Mouse (Mus musculus): ENCODE measurements at regions not wholly inside any gene's neighbourhood (a gene's known extent, or its start where the extent isn't known, plus 50 kb on each side); places are given as distances from the start of the nearest gene placed in this dataset.

DNA sequence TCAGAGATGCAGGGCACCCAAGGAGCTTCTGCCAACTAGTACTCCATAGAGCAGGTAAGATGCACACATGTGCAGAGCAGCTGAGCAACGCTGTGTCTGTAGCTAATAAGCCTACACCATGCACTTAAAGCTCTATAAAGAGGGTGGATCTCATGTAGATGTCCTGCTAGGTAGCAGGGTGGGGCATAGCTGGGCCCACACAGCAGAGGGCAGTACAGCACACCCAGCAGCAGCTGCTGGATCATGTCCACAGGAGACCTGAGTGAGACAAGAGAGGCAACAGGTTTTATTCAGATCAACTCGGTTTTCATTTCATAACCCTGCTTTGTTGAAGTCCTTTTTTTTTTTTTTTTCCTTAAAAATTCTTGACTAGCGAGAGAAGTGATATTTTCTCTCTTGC lies 151.5 kb upstream of the Gm10181 start:
- peak in 1 of 2 experiments; percentile 12 for DNase-seq (ENCODE audit: low spot score in 2 of 2)

DNA sequence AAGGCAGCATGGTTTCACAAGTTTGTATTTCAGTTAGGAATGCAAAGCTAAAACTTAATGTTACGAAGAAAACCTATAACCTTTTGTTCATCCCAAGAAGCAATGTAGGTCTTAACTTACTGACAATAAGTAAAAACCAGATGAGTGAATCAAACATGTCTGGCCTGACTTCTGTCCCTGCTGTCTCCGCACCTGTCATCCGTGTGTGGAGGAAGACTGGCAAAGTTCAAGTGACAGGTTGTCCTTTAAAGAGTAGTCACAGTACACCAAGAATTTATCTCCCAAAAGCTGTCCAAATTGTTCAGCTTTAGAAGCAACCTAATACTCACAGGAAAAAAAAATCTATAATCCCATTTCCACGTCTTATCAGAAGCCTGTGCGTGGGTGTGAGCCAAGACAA lies 146.3 kb upstream of the Gm10181 start:
- DNase-seq (ENCODE audit: low spot score in 2 of 2), result no peak

DNA sequence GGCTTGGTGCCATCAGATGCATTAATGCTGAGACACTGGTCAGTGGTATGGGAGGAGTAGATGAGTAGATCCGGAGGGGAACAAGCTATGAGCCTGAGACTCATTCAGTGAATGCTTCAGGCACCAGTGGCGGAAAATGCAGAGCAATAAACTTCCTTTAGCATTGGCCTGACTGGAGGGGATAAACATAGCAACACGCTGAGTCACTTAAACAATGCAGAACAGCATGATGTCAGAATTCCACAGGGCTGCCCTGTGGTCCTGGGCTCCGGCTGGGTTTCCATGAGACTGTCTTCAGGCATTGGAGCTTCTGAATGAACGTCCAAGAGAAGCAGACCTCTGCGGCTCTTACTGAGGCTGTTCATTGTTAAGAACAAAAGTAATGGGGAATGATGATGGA lies 145.4 kb upstream of the Gm10181 start:
- DNase-seq (ENCODE audit: low spot score in 2 of 2), result no peak

DNA sequence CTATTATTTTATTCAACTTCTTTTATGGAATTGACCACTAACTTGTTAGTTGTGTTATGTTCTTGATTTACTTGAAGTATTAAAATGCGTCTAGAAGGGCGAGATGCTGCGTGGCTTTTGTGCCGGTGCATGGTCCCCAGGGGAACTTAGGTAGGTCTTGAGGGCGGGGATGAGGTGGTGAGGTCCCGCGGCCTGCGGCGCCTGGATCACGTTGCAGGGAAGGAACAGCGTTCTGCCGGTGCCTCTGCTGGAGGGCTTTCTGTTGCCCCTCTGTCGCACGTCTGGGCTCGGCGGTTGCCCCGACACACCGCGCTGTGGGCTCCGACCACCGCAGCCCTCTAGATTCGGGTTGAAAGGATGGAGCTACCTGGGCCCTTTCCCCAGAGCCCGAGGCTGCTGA lies 136.7 kb upstream of the Gm10181 start:
- DNase-seq (ENCODE audit: low spot score in 2 of 2), result no peak

DNA sequence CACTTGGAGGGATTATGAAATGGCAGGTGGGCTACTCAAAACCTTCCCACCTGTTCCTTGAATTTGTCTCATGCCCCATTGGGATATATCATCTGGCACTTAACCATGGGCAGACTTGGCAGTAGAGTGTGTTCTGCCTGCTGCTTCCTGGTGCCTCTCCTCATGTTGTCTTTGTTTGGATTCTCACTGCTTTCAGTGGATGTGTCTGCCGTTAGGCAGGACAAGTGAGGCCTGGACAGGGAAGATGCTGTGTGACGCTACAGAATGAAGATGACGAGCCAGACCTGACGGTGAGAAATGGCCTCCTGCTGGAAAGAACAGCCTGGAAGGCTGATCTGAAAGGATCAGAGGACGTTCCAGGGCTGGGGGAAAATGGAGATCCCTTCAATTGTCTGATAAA lies 133.6 kb upstream of the Gm10181 start:
- no peak for DNase-seq (ENCODE audit: low spot score in 2 of 2)

DNA sequence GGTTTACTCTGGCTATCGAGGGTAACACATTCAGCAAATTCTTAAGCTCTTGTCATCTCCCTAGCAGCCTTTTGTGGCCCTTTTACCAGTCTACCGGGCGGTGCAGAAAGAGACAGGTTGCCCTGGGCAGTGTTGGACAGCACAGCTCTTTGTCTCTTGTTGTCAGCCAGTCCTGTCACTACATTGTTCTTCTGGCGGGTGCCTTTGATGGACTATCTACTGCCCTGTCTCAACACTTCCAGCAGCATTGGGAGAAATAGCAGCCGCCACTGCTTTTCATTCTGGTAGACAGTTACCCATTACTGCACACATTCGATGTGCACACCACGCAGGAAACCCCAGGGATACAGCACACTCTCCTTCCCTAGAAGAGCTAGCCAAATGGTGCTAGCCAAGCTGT lies 132.7 kb upstream of the Gm10181 start:
- DNase-seq (ENCODE audit: low spot score in 2 of 2), result no peak

DNA sequence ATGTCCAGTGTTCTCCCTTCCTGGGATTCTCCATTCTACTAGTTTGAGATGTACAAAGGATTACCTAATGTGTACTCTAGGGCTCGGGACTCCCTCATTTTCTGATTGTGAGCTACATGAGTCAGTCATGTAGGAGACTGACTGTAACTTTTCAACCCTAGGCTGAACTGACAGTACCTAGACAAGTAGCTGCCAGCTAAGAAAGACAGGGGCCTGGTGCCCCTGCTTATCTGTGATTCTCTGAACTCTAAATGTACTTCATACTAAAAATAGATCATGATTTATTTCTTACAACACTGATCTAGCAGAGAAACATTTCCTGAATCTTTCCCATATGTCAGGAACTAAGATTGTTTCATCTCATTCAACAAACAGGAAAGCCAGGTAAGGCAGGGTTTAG lies 125.9 kb upstream of the Gm10181 start:
- no peak for DNase-seq (ENCODE audit: low spot score in 2 of 2)

DNA sequence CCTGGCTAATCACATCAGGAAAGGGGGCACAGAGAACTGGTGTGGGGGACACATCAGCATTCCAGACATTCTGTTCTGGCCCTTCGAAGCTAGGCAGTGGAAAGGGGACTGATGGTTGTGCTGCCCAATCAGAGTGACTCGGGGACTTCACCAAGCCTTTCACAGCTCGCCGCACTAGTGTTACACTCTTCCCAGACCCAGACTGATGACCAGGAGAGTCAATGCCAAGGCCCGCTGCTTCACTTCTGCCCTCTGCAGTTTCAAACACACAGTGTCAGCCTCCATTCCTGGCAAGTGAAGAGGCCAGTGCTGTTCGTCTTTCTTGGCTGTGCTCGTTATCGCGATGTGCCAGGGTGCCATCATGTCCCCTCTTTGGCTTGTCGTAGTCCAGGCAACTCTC lies 121.7 kb upstream of the Gm10181 start:
- DNase-seq (ENCODE audit: low spot score in 2 of 2), result no peak

DNA sequence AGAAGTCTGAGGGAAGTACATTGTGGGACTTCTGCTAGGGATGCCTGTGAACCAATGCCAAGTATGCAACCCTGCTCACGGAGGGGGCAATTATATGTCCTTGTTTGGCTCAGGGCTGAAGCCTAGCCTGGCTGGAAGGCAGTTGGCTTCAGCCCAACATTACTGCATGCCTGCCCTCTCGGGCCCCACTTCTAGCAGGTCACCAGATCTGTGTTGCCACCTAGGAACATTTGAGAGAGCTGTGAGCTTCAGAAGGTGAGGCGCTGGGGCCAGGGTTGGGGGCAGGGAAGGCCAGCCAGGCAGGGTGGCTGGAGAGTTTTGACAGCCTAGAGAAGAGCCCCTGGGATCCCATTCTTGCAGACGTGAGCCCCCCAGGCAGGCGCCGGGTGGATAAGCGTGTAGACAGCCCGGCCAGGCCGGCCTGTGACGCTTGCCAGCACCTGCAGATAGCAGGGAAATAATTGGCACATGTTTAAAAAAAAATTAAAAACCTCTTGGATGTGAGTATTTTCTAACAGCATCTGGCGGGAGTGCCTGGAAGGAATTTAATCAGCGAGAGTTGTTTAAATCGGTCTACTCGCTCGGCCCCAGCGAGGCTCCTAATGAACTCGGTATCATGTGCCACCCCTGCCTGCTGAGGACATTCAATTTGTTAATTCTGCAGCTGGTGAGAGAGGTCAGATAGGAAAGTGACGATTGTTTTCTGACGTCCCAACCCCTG lies 115.0 kb upstream of the Gm10181 start:
- peak in 1 of 2 experiments; percentile 4 for DNase-seq (ENCODE audit: low spot score in 2 of 2)

DNA sequence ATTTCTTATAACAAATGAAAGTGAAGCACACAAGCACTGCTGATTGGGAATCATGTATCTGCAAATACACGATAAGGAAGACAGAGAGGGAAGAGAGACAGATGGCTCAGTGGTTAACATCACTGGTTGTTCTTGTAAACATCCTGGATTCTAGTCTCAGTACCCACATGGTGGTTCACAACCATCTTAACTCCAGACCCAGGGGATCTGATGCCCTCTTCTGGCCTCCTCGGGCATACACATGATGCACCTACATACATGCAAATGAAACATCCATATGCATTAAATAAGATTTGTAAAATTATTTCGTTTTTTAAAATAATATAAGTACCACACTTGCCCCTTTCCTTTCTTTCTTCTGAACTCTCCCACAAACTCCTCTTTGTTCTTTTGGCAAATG lies 106.4 kb upstream of the Gm10181 start:
- DNase-seq (ENCODE audit: low spot score in 2 of 2), result no peak

DNA sequence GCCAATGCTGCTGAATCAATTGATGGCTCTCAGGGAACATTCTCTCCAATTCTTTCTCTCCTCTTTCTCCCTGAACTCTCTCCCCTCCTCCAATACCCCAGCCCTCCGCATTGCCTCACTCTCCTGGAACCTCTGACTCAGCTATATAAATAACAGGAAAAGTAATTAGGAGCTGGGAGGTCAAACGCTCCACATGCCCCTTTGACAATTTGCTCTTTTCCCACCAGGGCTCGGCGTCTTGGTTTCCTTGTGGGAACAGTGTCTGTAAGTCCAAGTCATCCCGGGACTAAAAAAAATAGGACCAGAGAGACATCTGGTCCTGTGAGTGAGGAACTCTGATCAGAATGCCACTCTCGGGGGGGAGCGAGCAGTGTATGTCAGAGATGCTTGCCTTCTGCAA lies 94.7 kb upstream of the Gm10181 start:
- DNase-seq (ENCODE audit: low spot score in 2 of 2), result no peak

DNA sequence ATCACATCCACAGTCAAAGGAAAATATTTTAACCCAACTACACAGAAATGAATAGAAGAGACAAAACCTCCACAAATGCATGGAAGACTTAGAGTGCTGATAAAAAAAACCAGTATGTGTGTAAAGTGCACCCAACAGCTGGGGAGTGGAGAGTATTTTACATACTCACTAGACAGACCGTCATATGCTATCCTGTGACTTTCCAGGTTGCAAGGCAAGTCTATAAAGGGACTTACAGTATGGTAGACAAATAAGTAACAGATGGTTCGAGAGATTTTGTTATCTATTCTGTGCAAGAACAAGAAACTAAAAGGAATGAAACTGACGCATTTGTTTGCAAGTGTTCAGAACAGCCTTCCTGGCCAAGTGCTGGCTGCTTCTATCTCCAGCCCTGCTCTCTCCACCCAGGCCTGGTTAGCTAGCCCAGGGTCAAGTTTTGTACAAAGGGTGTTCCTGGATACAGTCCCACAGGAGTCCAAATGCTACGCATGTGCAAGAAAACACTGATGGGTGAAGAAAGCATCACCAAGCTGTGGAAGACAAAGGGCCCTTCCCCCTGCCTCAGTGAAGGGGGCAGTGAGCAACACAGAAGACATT lies 68.0 kb upstream of the Gm10181 start:
- DNase-seq (ENCODE audit: low spot score in 2 of 2), result no peak

DNA sequence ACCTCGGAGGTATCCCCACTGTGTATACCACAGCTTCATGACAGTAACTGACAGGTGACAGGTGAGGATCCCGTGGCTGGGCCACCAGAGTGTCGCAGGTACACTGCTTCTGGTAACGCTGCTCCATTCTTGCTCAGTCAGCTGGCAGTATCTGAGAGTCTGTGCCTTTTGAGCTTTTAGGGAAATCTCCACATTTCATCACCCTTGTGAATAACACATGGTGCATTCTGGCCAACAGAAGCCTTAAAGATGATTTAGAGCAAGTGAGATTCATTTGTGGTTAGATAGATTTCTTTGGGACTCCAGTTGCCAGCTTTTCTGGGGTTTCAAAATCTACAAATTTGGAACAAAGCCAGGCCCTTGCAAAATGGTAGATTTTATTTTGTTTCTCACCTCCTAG lies 66.8 kb upstream of the Gm10181 start:
- no peak for DNase-seq (ENCODE audit: low spot score in 2 of 2)

DNA sequence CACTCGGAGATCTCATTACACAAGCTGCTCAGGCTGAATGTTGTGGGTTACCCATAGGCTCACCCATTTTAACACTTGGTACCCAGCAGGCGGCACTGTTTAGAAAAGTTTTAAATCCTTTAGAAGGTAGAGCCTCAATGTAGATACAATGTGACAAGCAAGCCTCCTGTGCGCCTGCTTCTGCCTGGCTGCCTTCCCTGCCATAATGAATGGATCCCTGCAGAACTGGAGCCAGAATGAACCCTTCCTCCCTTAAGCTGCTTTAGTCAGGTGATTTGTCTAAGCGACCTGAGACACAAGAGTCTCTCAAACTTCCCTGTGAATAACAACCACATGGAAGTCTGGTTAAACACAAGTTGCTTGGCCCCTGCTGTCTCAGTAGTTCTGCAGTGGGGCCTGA lies 64.7 kb upstream of the Gm10181 start:
- DNase-seq (ENCODE audit: low spot score in 2 of 2), result no peak

DNA sequence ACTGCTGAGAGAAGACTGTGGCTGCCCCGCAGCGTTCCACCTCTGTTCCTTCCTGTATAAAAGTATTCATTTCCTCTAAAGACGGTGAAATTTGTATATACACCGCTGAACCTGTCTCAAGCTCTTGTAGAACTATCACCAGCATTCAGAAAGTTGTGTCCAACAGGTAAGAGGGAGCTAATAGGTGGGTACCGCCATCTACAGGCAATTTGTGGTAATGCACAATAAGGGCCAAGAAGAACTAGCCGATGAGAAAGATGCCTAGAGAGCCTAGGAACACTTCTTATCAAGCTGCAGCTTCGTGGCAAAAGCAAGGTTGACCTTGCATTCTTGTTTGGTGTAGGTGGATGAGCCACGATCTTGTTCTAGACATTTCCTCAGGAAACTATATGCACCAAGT lies 61.6 kb upstream of the Gm10181 start:
- DNase-seq (ENCODE audit: low spot score in 2 of 2), result peak; percentile 37 to 55

DNA sequence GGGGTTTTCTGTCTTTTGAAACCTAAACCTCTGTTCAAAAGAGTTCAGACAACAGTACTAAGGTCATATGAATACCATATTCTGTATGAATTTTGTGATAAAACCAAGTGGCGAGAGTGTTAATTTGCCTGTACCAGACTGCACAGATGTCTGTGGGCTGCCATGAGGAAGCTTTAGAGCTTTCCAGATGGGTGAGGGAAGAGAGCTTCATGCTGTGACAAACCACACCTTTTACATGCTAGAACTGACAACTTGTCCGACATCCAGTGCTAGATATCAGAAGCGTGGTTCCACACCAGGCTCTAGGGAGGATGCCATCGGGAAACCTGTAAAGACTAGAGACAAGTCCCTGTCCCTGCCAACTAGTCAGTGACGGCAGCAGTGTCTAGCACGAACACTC lies 60.9 kb upstream of the Gm10181 start:
- no peak for DNase-seq (ENCODE audit: low spot score in 2 of 2)

DNA sequence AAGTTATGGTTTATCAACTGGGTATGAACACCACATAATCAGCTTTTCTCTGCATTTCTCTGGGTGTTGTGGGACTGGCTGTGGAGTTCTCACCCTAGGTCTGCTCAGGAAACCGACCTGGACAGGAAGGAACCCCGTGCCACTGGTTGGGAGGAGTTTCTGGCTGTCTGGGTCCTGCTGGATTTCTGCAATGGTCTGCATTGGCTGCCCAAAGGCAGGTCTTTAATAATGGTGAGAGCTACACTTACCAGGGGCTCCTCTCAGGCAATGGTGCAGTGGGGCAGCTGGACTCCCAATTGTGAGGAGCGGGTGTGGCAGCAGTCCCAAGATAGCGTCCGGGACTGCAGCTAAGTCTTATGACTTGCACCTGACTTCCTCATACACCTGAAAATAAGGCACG lies 57.8 kb upstream of the Gm10181 start:
- no peak for DNase-seq (ENCODE audit: low spot score in 2 of 2)

Measured in adrenal gland, adult 18-20 months (tissue).